Mouse (Mus musculus) c-Kit-positive CD71-positive TER-119-negative erythroid progenitor cells, embryonic 14.5 days (primary cell): ENCODE measurements around the gene Mkrn1.
"Not testable (repeated sequence)": the region's sequence is repeated elsewhere in the genome, so short reads cannot be mapped to it uniquely, and the experiment has no call there.

ENCODE experiments used
- DNase-seq: peaks from one replicate; pipeline ENCODE4 v3.0.0-alpha.2; 2013; ENCODE audit warnings: low read depth

The Mkrn1 gene

GRCm38 (mm10) chr6:39379224-39379623, 41.0 kb downstream of the Mkrn1 start:
- DNase-seq = no peak

- DNase-seq = not testable (repeated sequence)
Observed at GRCm38 (mm10) chr6:39378161-39378835, 42.0 kb downstream of the Mkrn1 start.

GRCm38 (mm10) chr6:39377311-39377827, 42.9 kb downstream of the Mkrn1 start, which contains the start of gene Slc37a3:
Slc37a3 (minus strand) TSS chr6:39377675.
- DNase-seq = peak; percentile 72

- no peak for DNase-seq
Observed at GRCm38 (mm10) chr6:39376775-39377174, 43.5 kb downstream of the Mkrn1 start.

- DNase-seq = no peak
Observed at GRCm38 (mm10) chr6:39373301-39373955, 46.8 kb downstream of the Mkrn1 start.

- no peak for DNase-seq
Observed at GRCm38 (mm10) chr6:39372727-39373126, 47.5 kb downstream of the Mkrn1 start.

GRCm38 (mm10) chr6:39372042-39372441, 48.2 kb downstream of the Mkrn1 start:
- no peak for DNase-seq

GRCm38 (mm10) chr6:39369631-39370030, 50.6 kb downstream of the Mkrn1 start:
- no peak for DNase-seq

- DNase-seq = no peak
Observed at GRCm38 (mm10) chr6:39362684-39363083, 57.6 kb downstream of the Mkrn1 start.

GRCm38 (mm10) chr6:39359207-39359606, 61.1 kb downstream of the Mkrn1 start:
- DNase-seq = not testable (repeated sequence)

GRCm38 (mm10) chr6:39348946-39349345, 71.3 kb downstream of the Mkrn1 start:
- DNase-seq = no peak

GRCm38 (mm10) chr6:39347880-39348814, 72.1 kb downstream of the Mkrn1 start:
- DNase-seq = no peak
